Mouse (Mus musculus): ENCODE measurements around the gene Ipmk.

DNA sequence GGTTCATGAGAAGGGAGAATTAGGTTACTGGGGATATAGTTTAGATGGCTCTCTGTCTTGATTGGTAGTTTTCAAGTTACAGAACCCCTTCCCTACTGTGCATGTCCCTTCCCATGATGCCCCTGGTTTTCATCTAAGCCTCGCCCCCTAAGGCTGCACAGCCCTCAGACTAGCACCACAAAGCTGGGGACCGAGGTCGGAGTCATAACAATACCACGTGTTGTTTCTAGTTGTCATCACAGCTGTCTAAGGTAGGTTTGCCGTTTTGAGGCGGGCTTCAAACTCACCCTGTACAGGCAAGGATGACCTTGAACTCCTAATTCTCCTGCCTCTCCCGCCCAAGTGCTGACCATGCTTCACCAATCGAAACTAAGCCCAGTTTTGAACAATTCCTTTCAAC, 52.4 kb downstream of the Ipmk start:
- TF ChIP-seq POLR2A (IDR thresholded peaks at IDR 0.05; ENCODE audit: extremely low read depth, insufficient read depth, low read length) (no peak), CTCF (IDR thresholded peaks at IDR 0.05; ENCODE audit: extremely low read depth, insufficient read depth, low read length) (no peak)
